Mouse (Mus musculus) thymus, postnatal 25 days (tissue): Measurements from ENCODE around the gene Gtpbp6.
"Not testable (repeated sequence)": the region's sequence is repeated elsewhere in the genome, so short reads cannot be mapped to it uniquely, and the experiment has no call there.

Experiments
- DNase-seq: peaks from one replicate; pipeline ENCODE4 v3.0.0; 2022

Gtpbp6 gene

DNA sequence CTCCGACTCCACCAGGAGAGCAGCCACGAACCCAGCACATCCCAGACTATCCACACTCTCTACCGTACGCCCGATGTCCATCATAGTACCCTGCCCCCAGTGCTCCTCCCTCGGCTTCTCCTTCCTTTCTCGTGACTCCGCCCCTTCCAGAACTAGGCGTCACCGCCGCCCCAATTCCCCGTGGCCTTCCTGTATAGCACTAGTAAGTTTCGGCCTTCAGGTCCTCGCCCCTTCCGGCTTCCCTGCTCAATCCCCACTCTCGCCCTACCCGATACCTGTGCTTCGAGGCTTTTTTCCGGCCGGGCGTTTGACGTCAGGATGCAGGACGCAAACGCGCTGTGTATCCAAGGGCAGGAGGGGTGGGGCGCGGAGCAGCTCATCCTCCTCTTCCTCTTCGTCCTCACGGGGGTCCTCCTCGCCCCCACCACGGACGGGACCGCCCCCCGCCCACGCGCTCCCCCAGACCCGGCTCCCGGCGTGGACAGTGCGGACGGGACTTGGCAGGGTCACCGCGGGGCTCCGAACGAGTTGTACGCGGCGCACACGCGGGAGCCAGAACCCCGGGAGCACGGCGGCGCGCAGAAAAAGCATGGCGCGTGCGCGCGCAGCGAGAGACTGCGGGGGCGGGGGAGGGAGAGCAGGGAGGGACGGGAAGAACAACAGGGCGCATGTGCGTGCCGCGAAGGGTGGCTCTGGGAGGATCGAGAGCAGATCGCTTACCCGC, at the start of gene Gtpbp6:
Gtpbp6 (minus strand) TSS at position 617 of the 724 bp plus-strand sequence.
- DNase-seq = peak; percentile 94

DNA sequence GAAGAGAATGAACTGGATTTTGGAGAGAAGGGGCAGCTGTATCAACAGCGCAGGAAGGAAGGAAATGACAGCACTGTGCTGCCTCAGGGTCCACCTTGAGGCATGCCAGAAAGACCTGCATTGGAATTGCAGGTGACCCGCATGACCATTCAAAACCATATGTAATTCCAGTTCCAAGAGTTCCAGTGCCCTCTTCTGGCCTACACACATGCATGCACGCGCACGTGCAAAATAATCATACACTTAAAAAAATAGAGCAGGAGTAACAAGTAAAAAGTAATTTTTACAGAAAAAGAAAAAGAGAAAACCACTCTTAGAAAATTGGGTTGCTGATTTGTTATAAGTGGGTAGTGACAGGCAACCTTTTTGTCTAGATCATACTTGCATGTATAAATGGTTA, 35.0 kb upstream of the Gtpbp6 start:
- peak; percentile 30 for DNase-seq

DNA sequence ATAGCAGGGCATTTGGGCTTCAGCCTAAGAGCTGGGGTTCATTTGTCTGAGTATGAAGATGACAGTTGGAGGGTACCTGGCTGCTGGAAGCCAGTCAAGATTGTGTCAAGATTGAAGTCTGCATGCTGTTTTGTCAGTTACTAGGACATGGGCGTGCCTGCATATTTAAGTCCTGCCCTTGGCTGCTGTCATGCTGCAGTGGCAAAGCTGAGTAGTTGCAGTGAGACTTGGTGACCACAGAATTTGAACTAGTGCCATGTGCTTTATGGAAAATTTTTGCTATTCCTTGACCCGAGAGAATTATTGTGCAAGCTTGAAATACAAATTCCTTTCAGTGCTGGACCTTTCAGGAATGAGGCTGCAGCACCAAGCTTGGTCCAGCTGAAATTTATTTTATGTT, 34.3 kb upstream of the Gtpbp6 start:
- DNase-seq = no peak

GRCm38 (mm10) chr5:110140424-110140823, 32.4 kb upstream of the Gtpbp6 start:
- no peak for DNase-seq

GRCm38 (mm10) chr5:110139325-110139724, 31.3 kb upstream of the Gtpbp6 start:
- DNase-seq = no peak

DNA sequence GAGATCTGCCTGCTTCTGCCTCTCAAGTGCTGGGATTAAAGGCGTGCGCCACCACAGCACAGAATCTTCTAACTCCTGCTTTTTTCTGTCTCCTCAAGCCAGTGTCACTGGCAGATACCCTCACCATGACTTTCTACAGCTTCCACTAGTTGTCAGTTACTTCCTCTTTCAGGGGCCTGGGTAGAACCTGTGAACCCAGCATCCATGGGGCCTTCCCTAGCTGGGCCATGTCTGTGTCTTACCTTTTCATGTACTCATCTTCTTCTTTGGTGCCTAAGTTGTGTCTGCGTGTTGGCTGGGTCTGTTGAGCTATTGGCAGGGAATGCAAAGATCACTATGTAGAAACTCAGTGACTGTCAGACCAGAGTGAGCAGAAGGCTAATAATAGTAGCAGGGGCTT, 29.8 kb upstream of the Gtpbp6 start:
- no peak for DNase-seq

GRCm38 (mm10) chr5:110136087-110136464, 28.1 kb upstream of the Gtpbp6 start:
- no peak for DNase-seq

DNA sequence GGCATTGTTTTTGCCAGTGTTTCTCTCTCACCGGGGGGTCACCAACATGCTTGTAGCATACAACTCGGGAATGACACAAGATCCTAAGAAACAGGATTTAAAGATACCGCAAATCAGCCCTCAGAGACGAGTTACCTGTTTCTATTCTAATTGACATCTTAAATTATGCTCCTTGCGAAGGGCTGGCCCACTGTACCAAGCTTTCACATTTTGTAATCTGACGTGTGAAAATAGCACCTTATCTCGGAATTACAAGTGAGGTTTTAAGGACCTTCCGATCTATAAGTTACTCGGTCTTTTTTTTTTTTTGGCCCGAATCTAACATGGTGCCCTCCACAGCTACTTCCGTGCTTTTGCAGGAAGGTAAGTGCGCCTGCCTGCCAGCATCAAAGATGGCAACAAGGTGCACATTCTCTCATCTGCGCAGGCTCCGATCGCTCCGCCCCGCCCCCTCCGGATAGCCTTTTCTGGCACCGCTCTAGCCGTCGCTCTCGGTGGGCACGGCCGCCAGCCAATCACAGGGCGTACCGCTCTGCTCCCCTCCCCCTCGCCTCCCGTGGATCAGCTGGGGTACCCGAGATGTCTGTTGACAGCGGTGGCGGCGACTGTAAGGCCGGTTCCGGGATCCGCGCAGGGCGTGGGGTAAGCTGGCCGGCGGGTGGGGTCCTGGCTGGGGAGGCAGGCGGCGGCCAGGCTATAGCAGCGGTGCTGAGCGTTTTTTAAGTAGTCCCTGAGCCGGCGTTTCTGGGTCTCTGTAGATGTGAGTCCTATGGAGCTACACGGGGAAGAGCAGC, 27.5 kb upstream of the Gtpbp6 start, which contains the start of gene Chfr:
Chfr (plus strand) TSS at position 550 of the 794 bp plus-strand sequence.
- DNase-seq = peak; percentile 99

DNA sequence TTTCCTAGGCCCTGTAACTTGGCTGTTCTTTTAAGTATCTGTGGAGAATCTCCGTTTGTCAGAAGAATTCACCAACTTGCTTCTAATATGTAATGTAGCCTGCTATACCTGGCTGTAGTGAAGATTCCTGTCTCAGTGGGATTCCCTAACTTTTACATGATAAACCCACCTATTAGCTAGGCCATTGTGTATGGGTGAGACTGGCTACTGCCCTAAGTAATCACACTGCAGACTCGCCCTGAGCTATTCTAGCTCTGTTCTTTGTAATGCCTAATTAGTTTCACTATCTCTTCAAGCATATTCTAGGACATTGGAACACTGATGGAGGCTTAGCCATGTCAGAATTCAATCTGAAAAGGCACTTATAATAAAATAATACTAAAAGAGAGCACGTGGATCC, 14.4 kb upstream of the Gtpbp6 start:
- not testable (repeated sequence) for DNase-seq

DNA sequence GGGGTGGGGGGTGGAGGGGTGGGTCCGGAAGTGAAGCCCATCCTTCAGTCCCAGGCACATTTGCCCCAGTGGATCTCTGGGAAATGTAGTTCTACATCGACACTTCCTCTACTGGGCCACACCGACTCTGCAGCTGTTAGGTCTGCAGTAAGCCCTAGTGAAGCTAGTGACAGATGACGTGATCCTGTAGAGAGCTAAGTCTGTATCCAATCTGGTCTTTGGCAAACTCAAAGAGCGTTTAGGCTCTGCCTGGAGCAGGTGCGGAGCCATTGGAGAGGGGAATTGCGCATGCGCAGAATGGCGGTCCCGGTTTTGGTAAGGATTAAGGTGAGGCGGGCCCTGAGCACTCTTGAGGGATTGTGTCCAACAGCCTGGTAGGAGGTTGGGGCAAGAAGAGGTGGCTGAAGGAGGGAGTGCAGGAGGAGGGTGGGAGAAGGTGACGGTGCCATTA, 2.0 kb upstream of the Gtpbp6 start, which contains the start of gene Zfp605:
Zfp605 (plus strand) TSS at position 102 of the 451 bp plus-strand sequence.
- peak; percentile 87 for DNase-seq

DNA sequence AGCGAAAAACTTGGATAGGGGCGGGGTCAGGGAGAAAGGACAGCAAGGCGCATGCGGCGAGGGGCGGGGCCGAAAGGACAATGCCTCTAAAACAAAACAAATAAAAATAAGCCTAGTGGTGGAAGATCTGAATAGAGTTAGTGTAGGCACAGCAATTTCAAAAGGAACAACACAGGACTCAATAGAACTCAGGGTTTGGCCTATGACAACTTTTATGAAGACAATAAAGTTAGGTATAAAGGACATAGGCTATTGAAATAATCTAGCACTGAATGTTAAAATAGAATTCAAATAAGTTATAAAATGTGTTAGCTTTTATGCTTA, 270 bp upstream of the Gtpbp6 start:
- no peak for DNase-seq

DNA sequence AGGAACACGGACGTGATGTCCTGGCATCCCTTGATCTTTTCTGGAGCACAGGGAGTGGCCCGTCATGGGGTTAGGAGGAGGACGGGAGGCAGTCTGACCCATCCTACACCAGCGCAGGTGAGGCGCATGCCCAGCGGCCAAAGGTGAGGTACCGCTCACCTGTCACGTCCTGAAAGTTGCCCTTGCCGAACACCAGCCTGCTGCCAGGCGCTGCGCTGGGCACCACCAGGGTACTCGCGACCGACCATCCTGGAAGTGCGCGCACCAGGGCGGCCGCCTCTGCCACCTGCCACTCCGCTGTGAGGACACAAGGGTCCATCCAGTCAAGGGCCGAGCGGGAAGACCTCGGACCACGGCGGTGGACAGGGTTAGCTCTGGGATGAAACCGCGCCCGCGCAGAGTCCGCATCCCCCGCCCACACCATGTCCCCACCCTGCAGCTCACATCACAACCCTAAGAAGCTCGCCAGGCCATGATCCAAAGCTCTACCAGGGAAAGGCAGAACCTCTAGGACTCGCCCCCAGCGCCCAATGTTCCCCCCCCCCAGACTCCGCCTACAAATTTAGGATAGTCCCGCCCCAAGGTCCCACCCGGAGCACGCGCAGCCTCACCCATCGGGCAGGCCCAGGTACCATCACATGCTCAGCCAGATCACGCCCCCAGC, 964 bp downstream of the Gtpbp6 start:
- peak; percentile 18 for DNase-seq

- DNase-seq = no peak
Observed at GRCm38 (mm10) chr5:110106140-110106871, 1.7 kb downstream of the Gtpbp6 start.

- DNase-seq = no peak
Observed at GRCm38 (mm10) chr5:110104616-110105380, 3.2 kb downstream of the Gtpbp6 start.

- no peak for DNase-seq
Observed at GRCm38 (mm10) chr5:110103901-110104615, 3.9 kb downstream of the Gtpbp6 start.

DNA sequence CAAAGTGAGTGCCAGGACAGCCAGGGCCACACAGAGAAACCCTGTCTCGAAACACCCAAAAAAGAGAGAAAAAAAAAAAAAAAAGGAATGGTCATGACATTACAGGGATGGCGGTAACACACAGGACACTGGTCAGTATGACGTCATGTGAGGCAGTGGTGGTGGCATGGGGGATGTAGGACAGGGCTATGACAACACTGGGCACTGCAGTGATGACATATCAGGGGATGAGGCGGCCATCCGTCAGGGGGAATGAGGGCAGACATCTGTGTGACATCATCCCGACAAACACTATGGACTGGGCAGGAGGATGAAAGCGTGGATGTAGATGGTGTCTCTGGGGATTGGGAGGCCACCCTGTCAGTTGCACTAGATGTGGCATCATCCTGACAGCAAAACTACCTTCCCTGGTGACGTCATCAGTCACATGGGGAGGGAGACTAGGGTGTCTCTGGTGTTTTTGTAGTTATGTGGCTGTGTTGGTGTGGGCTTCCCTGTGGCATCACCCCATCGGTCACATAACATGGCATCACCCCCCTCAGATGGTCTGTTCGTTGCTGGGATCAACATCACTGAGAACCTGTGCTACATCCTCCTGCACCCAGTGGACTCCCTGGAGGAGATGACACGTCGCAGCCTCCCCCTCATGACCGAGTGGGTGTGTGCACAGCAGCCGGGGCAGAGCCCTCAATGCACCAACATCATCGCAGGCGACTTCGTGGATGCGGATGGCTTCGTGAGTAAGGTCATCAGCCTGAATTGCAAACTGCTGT, 5.0 kb downstream of the Gtpbp6 start:
- no peak for DNase-seq

DNA sequence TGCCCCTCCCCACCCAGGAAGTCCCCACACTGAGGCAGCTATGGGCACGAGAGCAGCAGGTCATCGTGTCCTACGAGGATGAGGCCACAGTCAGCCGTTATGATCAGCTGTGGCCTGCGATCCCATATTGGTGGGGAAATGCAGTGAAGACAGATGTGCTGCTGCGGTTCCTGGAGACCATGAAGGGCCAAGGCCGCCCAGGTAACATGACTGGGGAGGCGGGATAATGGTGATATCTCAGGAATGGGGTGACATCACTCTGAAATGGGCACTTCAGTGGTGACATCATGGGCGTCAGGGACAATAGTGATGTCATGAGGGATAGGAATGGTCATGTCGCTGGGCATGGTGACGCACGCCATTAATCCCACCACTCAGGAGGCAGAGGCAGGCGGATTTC, 5.6 kb downstream of the Gtpbp6 start:
- DNase-seq = no peak

DNA sequence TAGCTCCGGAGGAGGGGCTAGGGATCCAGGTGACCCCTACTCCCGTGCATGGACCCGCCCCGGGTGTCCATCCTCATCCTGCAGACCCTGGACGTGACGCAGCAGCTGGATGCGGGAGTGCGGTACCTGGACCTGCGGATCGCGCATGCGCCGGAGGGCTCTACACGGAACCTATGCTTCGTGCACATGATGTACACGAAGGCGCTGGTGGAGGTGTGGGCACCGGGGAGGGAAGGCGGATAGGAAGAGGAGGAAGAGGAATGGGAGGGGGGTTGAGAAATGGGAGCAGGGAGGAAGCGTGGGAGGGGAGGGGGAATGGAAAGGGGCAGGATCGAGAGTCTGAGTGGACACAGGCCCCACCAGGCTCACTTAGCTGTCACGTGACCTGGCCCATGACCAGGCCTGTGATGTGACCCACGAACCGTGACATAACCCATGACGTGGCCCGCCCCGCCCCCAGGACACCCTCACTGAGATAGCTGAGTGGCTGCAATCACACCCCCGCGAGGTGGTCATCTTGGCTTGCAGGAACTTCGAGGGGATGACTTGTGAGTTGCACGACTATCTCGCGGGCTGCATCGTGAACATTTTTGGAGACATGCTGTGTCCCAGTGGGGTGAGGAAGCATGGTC, 6.2 kb downstream of the Gtpbp6 start:
- DNase-seq = peak; percentile 28

DNA sequence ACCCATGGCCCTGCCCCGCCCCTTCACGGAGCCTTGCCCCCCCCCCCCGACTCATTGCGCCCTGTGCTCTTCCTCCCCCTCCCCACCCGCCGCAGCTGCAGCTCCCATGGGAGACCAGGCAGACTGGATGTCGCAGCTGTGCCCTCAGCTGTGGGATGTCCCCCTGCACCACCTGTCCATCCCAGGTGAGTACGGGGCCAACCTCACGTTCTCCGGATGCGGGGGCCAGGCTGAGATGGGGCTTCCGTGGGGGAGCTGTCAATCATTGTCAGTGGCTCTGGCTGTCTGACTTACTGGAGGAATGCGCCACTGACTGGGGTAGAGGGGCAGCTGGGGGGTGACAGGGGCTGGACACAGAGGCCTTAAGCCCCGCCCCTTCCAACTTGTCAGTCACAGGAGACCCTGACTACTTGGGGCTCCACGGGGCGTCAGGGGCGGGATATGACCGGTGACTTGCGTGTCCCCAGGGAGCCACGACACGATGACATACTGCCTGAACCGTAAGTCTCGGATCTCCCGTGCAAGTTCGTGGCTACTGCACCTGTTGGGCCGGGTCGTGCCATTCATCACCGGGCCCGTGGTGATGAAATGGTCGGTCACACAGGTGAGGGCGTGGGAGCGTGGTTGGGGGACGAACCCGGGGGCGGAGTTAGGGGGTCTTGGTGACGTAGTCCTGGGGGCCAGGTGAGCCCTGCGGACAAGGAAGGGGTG, 6.9 kb downstream of the Gtpbp6 start:
- DNase-seq = peak; percentile 67
